Mouse (Mus musculus) liver, embryonic 14.5 days (tissue): ENCODE measurements at regions not wholly inside any gene's neighbourhood (a gene's known extent, or its start where the extent isn't known, plus 50 kb on each side); places are given as distances from the start of the nearest gene placed in this dataset.

Experiments used
- ATAC-seq: fragments of 200-750 bp; cut with Nextera tagmentation; 2 replicates; pipeline ENCODE4 v1.8.0; 2017; ENCODE audit warnings: moderate number of reproducible peaks, mild to moderate bottlenecking, moderate library complexity; ENCODE audit not compliant: insufficient read depth
- DNase-seq, 3 experiments: peaks; one replicate each; pipeline ENCODE4 v3.0.0-alpha.2; 2012 to 2013; ENCODE audit warnings: low read depth in 3 of 3, low spot score in 3 of 3
- H3K27ac ChIP-seq: fragments of 300-500 bp; sonication (generic); 2 replicates; pipeline ENCODE4 v1.5.1; 2014; ENCODE audit warnings: moderate library complexity, mild to moderate bottlenecking, control low read depth, inconsistent platforms
- H3K27me3 ChIP-seq: fragments of 300-500 bp; sonication (generic); 2 replicates; pipeline ENCODE4 v1.6.1; 2014; ENCODE audit warnings: mild to moderate bottlenecking, low read length, moderate library complexity; ENCODE audit not compliant: control insufficient read depth, insufficient read depth
- H3K36me3 ChIP-seq: fragments of 300-500 bp; sonication (generic); replicated peaks from 2 replicates; pipeline ENCODE4 v1.6.1; 2014; ENCODE audit warnings: low read depth; ENCODE audit not compliant: control insufficient read depth, insufficient read depth
- H3K4me1 ChIP-seq, 2 experiments: fragments of 200-500 bp in 1 of 2; fragments of 300-500 bp in 1 of 2; sonication (generic) in 1 of 2; replicated peaks; 2 replicates each; pipeline ENCODE4 v1.6.1; 2012 to 2014; ENCODE audit warnings: antibody characterized with exemption in 1 of 2, inconsistent platforms in 1 of 2, low read length in 1 of 2; ENCODE audit not compliant: control insufficient read depth in 2 of 2, insufficient read depth in 2 of 2
- H3K4me2 ChIP-seq: fragments of 300-500 bp; sonication (generic); 2 replicates; pipeline ENCODE4 v1.6.1; 2014; ENCODE audit warnings: low read depth, mild to moderate bottlenecking, control low read depth, moderate library complexity
- H3K4me3 ChIP-seq, 2 experiments: fragments of 200-500 bp in 1 of 2; fragments of 300-500 bp in 1 of 2; sonication (generic) in 1 of 2; 2 replicates each; pipeline ENCODE4 v1.5.1; 2012 to 2014; ENCODE audit warnings: low read depth in 2 of 2, low read length in 2 of 2, mild to moderate bottlenecking in 2 of 2, control low read depth in 1 of 2, inconsistent platforms in 1 of 2, moderate library complexity in 1 of 2; ENCODE audit not compliant: insufficient read depth in 1 of 2
- H3K9ac ChIP-seq: fragments of 300-500 bp; sonication (generic); replicated peaks from 2 replicates; pipeline ENCODE4 v1.6.1; 2014; ENCODE audit warnings: mild to moderate bottlenecking, control low read depth, moderate library complexity
- H3K9me3 ChIP-seq: fragments of 300-500 bp; sonication (generic); 2 replicates; pipeline ENCODE4 v1.6.1; 2016; ENCODE audit warnings: low read length, mixed read lengths; ENCODE audit not compliant: control insufficient read depth
- CTCF ChIP-seq: IDR thresholded peaks from 2 replicates; pipeline ENCODE4 v1.5.1; 2016; ENCODE audit warnings: antibody characterized with exemption, low read depth, control low read depth
- EP300 ChIP-seq: IDR thresholded peaks from 2 replicates; pipeline ENCODE4 v1.6.1; 2016; ENCODE audit warnings: antibody characterized with exemption, low read depth
- WGBS: fragments of 180-500 bp; shearing (Covaris S2); extraction: QIAGEN DNeasy Blood & Tissue Kit; methylation state at CpG from one replicate; pipeline ENCODE4 v1.1.7; 2014; ENCODE audit not compliant: insufficient replicate concordance; 5-methylcytosine and 5-hydroxymethylcytosine counted together

DNA sequence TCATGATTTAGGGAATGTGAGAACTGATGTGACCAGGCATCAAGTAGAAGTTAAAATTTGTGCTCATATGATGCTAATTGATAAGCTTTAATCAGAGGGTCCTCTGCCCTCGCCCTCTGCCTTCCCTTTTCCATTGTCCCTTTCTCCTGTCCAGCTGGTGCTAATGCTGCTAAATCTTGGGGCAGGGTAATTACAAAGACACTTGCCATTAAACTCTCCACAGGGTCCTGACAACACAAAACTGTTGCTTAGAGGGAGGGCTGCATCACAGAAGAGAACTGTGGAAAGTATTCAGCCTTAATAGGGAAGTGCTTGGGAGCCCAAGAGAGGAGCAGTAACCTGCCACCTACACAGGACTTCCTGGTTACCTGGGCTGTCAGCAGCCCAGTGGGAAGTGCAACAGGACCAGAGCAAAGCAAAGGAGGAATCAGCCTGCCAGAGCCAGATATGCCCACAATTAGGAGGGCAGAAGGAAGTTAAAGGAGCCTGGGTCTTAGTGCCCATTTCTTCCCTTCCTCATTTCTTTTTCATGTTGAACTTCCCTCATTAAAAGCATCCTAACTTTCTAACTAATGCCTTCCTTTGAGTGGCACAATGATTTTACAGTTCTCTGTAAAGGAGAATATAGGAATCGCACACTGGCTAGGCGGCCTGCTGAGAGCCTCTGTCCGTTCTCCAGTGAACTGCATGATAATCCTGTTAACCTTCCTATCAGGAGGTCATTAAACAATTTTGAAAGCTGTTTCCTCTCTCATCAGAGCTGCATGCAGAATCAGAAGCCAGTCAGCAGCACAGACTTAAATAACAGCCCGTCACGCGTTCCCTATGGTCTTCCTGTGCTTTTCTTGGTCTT lies 372.5 kb upstream of the Mef2c start:
- Histone ChIP-seq H3K4me2 (no peak overlapping the region), H3K27ac (no peak overlapping the region), H3K4me1 (no peaks in the 10 kb centered on the region), H3K36me3 (no peaks in the 10 kb centered on the region), H3K9me3 (no peaks in the 10 kb centered on the region), H3K4me3 (no peak overlapping the region), H3K9ac (no peak overlapping the region), H3K27me3 (no peaks in the 10 kb centered on the region)
- WGBS = 64% methylated on average over 7 of the region's 7 CpGs
- no peak for ATAC-seq
- TF ChIP-seq CTCF (no peak), EP300 (no peak)
- DNase-seq = no peak

DNA sequence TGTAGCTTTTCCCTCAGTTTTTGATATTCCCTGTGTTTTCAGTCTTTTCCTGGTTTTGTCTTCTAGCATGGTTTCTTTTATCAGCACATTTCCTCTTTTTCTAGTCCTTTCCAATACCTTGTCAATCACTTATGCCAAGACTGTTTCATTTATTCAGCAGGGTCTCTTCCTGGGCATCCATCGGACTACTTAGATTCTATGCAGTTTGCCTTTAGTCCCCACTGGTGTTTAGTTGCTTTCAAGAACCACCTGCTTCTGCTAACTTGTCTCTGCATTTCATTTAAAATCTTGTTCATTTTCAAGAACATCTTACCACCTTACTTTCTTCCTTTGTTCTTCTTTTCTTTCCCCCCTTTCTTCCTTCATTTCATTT lies 371.9 kb upstream of the Mef2c start:
- TF ChIP-seq EP300 (no peak), CTCF (no peak)
- WGBS = 84% methylated on average over 1 of the region's 1 CpGs

DNA sequence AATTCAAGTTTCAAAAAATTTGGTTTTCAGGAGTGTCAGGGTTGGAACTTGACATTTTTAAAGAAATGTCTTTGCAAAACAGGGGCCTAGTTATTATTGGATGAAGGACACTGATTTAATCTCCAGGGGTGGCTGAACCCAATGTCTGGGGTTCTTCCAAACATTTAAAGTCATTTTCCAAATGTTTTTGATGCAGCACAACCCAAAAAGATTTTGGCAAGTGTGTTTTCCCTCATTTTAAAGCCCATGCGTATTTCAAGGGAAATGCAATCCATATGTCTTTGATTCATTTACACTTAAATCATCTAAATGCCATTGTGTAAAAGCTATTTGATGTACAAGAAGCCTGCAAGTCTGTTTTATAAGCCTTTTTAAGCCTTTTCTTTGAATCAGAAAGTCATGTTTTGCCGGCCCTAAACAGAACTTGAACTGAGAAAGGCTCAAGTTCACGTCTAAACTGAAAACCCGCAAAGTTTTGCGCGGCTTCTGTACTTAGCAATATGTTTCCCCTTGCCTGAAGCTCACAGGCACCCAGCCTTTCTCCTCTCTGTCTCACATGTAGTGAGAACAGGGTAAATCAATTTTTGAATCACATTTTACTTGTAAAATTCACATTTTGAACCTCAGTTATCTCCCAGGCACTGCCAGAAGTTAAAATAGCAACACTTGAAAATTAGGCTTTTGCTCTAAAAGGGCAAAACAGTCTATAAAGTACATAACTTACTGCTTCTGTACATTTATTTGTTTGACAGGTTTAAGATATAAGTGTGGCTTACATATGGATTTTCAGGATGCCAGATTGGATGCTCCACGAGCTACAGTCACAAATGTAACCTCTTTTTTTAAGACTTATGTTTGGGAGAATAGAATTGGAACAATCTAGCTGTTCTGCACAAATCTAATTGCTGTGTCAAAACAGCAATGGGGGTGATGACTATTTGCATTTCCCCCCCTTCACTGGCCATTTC lies 370.9 kb upstream of the Mef2c start:
- Histone ChIP-seq H3K27me3 (no peaks in the 10 kb centered on the region), H3K4me3 (no peak overlapping the region), H3K27ac (no peak overlapping the region), H3K9ac (no peak overlapping the region), H3K9me3 (no peaks in the 10 kb centered on the region), H3K4me1 (no peaks in the 10 kb centered on the region), H3K36me3 (no peaks in the 10 kb centered on the region), H3K4me2 (no peak overlapping the region)
- DNase-seq = no peak
- WGBS = 65% methylated on average over 7 of the region's 7 CpGs
- ATAC-seq = no peak
- TF ChIP-seq EP300 (no peak), CTCF (no peak)

More for the DNA sequence above, 371.9 kb upstream of the Mef2c start:
- H3K27ac ChIP-seq = no peak overlapping the region
- H3K4me1 ChIP-seq = no peaks in the 10 kb centered on the region
- no peaks in the 10 kb centered on the region for H3K9me3 ChIP-seq
- no peak for DNase-seq
- H3K4me2 ChIP-seq = no peak overlapping the region
- no peaks in the 10 kb centered on the region for H3K36me3 ChIP-seq
- ATAC-seq = no peak
- H3K27me3 ChIP-seq = no peaks in the 10 kb centered on the region
- H3K9ac ChIP-seq = no peak overlapping the region
- no peak overlapping the region for H3K4me3 ChIP-seq

DNA sequence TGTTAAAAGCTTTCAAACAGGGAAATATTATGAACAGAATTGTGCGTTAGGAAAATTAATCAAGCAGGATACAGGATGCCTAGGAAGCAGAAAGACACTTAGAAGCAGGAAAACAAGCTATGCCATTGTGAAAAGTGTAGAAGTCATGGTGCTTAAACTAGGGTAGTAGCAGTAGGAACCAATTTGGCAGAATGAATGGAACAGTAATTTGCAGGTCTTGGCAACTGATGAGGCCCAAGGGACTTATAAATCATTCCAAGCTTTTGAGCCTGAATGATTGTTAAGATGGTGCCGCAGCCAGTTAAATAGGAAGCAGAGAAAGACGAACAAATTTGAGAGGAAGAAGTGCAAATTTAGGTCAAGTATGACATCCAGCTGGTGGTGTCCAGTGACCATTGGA lies 360.5 kb upstream of the Mef2c start:
- H3K4me1 ChIP-seq = no peaks in the 10 kb centered on the region
- H3K9me3 ChIP-seq = no peaks in the 10 kb centered on the region
- WGBS = 70% methylated on average over 3 of the region's 3 CpGs
- no peak for ATAC-seq
- no peaks in the 10 kb centered on the region for H3K36me3 ChIP-seq
- DNase-seq = no peak
- H3K27me3 ChIP-seq = no peaks in the 10 kb centered on the region
- H3K4me3 ChIP-seq = no peak overlapping the region
- H3K9ac ChIP-seq = no peak overlapping the region
- H3K4me2 ChIP-seq = no peak overlapping the region
- TF ChIP-seq CTCF (no peak), EP300 (no peak)
- H3K27ac ChIP-seq = no peak overlapping the region

DNA sequence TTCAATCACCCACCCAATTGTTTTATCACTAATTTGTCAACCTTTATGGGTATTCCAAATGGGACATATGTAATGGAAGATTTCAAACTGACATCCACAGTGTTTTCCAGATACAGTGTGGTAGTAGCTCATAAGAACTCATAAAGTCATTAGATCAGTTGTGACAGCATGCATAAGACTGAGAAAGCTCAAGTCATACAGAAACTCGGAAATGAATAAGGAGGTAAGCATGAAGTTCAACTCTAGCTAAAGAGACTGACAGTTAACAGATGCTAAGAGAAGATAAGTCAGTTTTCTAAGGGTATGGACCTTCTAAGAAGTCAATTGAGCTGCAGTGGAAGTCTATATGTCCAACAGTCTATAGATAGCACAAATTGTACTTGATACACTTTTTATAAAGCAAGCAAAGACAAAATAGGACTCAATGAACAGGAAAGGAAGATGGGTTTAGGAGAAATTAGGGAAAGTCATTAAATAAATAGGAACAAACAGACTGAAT lies 349.2 kb upstream of the Mef2c start:
- no peak overlapping the region for H3K4me2 ChIP-seq
- ATAC-seq (no peak), DNase-seq (no peak)
- no peak overlapping the region for H3K27ac ChIP-seq
- no peaks in the 10 kb centered on the region for H3K4me1 ChIP-seq
- H3K27me3 ChIP-seq = no peaks in the 10 kb centered on the region
- TF ChIP-seq CTCF (no peak), EP300 (no peak)
- H3K36me3 ChIP-seq = no peaks in the 10 kb centered on the region
- no peak overlapping the region for H3K4me3 ChIP-seq
- H3K9me3 ChIP-seq = no peaks in the 10 kb centered on the region
- WGBS = 27% methylated on average over 1 of the region's 1 CpGs
- H3K9ac ChIP-seq = no peak overlapping the region
